Mouse (Mus musculus): ENCODE results near the gene Ppp1r13l. TPM values are rescaled to one million over a fixed set of nuclear protein-coding genes. Genes with fewer than 3 reads are reported as not detected.

Gene Ppp1r13l
- total and polyA plus RNA-seq, 2 experiments: 0.18 to 4.6 TPM

- Histone ChIP-seq H3K36me3 (ENCODE audit: control insufficient read depth, insufficient read depth, low read length) (no peaks in the 10 kb centered on the region), H3K27ac (replicated peaks; ENCODE audit: insufficient read depth, low read depth, low read length) (no peak overlapping the region), H3K4me1 (ENCODE audit: control insufficient read depth, insufficient read depth, low read length) (0 out of 2 replicates have a peak, but pooled peaks cover 1% of the 10 kb centered on the region), H3K27me3 (ENCODE audit: control insufficient read depth, insufficient read depth, low read length) (0 out of 2 replicates have a peak, but pooled peaks cover 9% of the 10 kb centered on the region), H3K9ac (ENCODE audit: low read depth, low read length) (no peak overlapping the region), H3K4me3 (ENCODE audit: insufficient read depth, low read depth, low read length) (peak overlapping the region; percentile 25; the same call in 1 of the 2 replicates), H3K79me2 (ENCODE audit: control insufficient read depth, insufficient read depth, low read length) (no peaks in the 10 kb centered on the region)
- DNase-seq (ENCODE audit: extremely low read depth, low read depth, low spot score): peak; percentile 57
- 13% methylated on average over 43 of the region's 43 CpGs for WGBS
- TF ChIP-seq POLR2A (IDR thresholded peaks at IDR 0.05; ENCODE audit: extremely low read depth, insufficient read depth, low read length) (no peak), CTCF (IDR thresholded peaks at IDR 0.05; ENCODE audit: low read depth, low read length) (no peak)
Observed at GRCm38 (mm10) chr7:19420821-19421636, 61.5 kb downstream of the Ppp1r13l start.

GRCm38 (mm10) chr7:19423083-19423482, 63.5 kb downstream of the Ppp1r13l start:
- peaks cover 3% of the 10 kb centered on the region; the same call in 1 of the 2 replicates for H3K36me3 ChIP-seq (ENCODE audit: control insufficient read depth, insufficient read depth, low read length)
- H3K4me3 ChIP-seq (ENCODE audit: insufficient read depth, low read depth, low read length): no peak overlapping the region
- TF ChIP-seq CTCF (IDR thresholded peaks at IDR 0.05; ENCODE audit: low read depth, low read length) (no peak), POLR2A (IDR thresholded peaks at IDR 0.05; ENCODE audit: extremely low read depth, insufficient read depth, low read length) (no peak)
- H3K4me1 ChIP-seq (ENCODE audit: control insufficient read depth, insufficient read depth, low read length): 0 out of 2 replicates have a peak, but pooled peaks cover 1% of the 10 kb centered on the region
- no peak overlapping the region for H3K27ac ChIP-seq (replicated peaks; ENCODE audit: insufficient read depth, low read depth, low read length)
- 90% methylated on average over 3 of the region's 3 CpGs for WGBS
- H3K27me3 ChIP-seq (ENCODE audit: control insufficient read depth, insufficient read depth, low read length): 0 out of 2 replicates have a peak, but pooled peaks cover 6% of the 10 kb centered on the region
- no peak for DNase-seq (ENCODE audit: extremely low read depth, low read depth, low spot score)
- no peaks in the 10 kb centered on the region for H3K79me2 ChIP-seq (ENCODE audit: control insufficient read depth, insufficient read depth, low read length)
- no peak overlapping the region for H3K9ac ChIP-seq (ENCODE audit: low read depth, low read length)

- 62% methylated on average over 4 of the region's 4 CpGs for WGBS
- H3K36me3 ChIP-seq (ENCODE audit: control insufficient read depth, insufficient read depth, low read length): peaks cover 3% of the 10 kb centered on the region; the same call in 1 of the 2 replicates
- no peak for DNase-seq (ENCODE audit: extremely low read depth, low read depth, low spot score)
- 0 out of 2 replicates have a peak, but pooled peaks cover 6% of the 10 kb centered on the region for H3K27me3 ChIP-seq (ENCODE audit: control insufficient read depth, insufficient read depth, low read length)
- TF ChIP-seq CTCF (IDR thresholded peaks at IDR 0.05; ENCODE audit: low read depth, low read length) (no peak), POLR2A (IDR thresholded peaks at IDR 0.05; ENCODE audit: extremely low read depth, insufficient read depth, low read length) (no peak)
- H3K4me3 ChIP-seq (ENCODE audit: insufficient read depth, low read depth, low read length): no peak overlapping the region
- no peaks in the 10 kb centered on the region for H3K79me2 ChIP-seq (ENCODE audit: control insufficient read depth, insufficient read depth, low read length)
- H3K4me1 ChIP-seq (ENCODE audit: control insufficient read depth, insufficient read depth, low read length): 0 out of 2 replicates have a peak, but pooled peaks cover 1% of the 10 kb centered on the region
- no peak overlapping the region for H3K9ac ChIP-seq (ENCODE audit: low read depth, low read length)
- H3K27ac ChIP-seq (replicated peaks; ENCODE audit: insufficient read depth, low read depth, low read length): no peak overlapping the region
Observed at GRCm38 (mm10) chr7:19424051-19424450, 64.5 kb downstream of the Ppp1r13l start.

GRCm38 (mm10) chr7:19426349-19426748, 66.8 kb downstream of the Ppp1r13l start:
- no peak for DNase-seq (ENCODE audit: extremely low read depth, low read depth, low spot score)
- no peak overlapping the region for H3K27ac ChIP-seq (replicated peaks; ENCODE audit: insufficient read depth, low read depth, low read length)
- TF ChIP-seq POLR2A (IDR thresholded peaks at IDR 0.05; ENCODE audit: extremely low read depth, insufficient read depth, low read length): no peak
- TF ChIP-seq CTCF (IDR thresholded peaks at IDR 0.05; ENCODE audit: low read depth, low read length): no peak
- 92% methylated on average over 6 of the region's 6 CpGs for WGBS
- no peaks in the 10 kb centered on the region for H3K79me2 ChIP-seq (ENCODE audit: control insufficient read depth, insufficient read depth, low read length)
- peaks cover 11% of the 10 kb centered on the region; the same call in 1 of the 2 replicates for H3K36me3 ChIP-seq (ENCODE audit: control insufficient read depth, insufficient read depth, low read length)
- 0 out of 2 replicates have a peak, but pooled peaks cover 1% of the 10 kb centered on the region for H3K4me1 ChIP-seq (ENCODE audit: control insufficient read depth, insufficient read depth, low read length)
- H3K9ac ChIP-seq (ENCODE audit: low read depth, low read length): no peak overlapping the region
- no peak overlapping the region for H3K4me3 ChIP-seq (ENCODE audit: insufficient read depth, low read depth, low read length)
- no peaks in the 10 kb centered on the region for H3K27me3 ChIP-seq (ENCODE audit: control insufficient read depth, insufficient read depth, low read length)

GRCm38 (mm10) chr7:19426888-19427287, 67.3 kb downstream of the Ppp1r13l start:
- 97% methylated on average over 6 of the region's 6 CpGs for WGBS
- no peak for DNase-seq (ENCODE audit: extremely low read depth, low read depth, low spot score)
- Histone ChIP-seq H3K27me3 (ENCODE audit: control insufficient read depth, insufficient read depth, low read length) (no peaks in the 10 kb centered on the region), H3K79me2 (ENCODE audit: control insufficient read depth, insufficient read depth, low read length) (no peaks in the 10 kb centered on the region), H3K4me1 (ENCODE audit: control insufficient read depth, insufficient read depth, low read length) (no peaks in the 10 kb centered on the region), H3K9ac (ENCODE audit: low read depth, low read length) (no peak overlapping the region), H3K27ac (replicated peaks; ENCODE audit: insufficient read depth, low read depth, low read length) (no peak overlapping the region), H3K4me3 (ENCODE audit: insufficient read depth, low read depth, low read length) (no peak overlapping the region), H3K36me3 (ENCODE audit: control insufficient read depth, insufficient read depth, low read length) (peaks cover 12% of the 10 kb centered on the region; the same call in 1 of the 2 replicates)
- TF ChIP-seq CTCF (IDR thresholded peaks at IDR 0.05; ENCODE audit: low read depth, low read length) (no peak), POLR2A (IDR thresholded peaks at IDR 0.05; ENCODE audit: extremely low read depth, insufficient read depth, low read length) (no peak)

Other genes with a start within 250 kb of the Ppp1r13l start
- 0.09 TPM in 1 of 2 replicates, not detected in the other for gene Gm4969, start 241.4 kb upstream of the Ppp1r13l start, total RNA-seq (2014; rRNA removed)
- 0.02 TPM in 1 of 2 replicates, not detected in the other for gene Gm4969, start 241.4 kb upstream of the Ppp1r13l start, polyA plus RNA-seq (2012; rRNA removed)
- 2.4 and 3.2 TPM in 2 replicates for gene Fbxo46, start 239.9 kb upstream of the Ppp1r13l start, total RNA-seq (2014; rRNA removed)
- 4.3 and 5.0 TPM in 2 replicates for gene Fbxo46, start 239.9 kb upstream of the Ppp1r13l start, polyA plus RNA-seq (2012; rRNA removed)
- gene Qpctl, start 210.5 kb upstream of the Ppp1r13l start, total RNA-seq (2014; rRNA removed): 4.3 and 6.3 TPM in 2 replicates
- 8.9 and 11.7 TPM in 2 replicates for gene Qpctl, start 210.5 kb upstream of the Ppp1r13l start, polyA plus RNA-seq (2012; rRNA removed)
- gene Snrpd2, start 210.0 kb upstream of the Ppp1r13l start, total RNA-seq (2014; rRNA removed): 28.4 and 29.4 TPM in 2 replicates
- gene Snrpd2, start 210.0 kb upstream of the Ppp1r13l start, polyA plus RNA-seq (2012; rRNA removed): 16.4 and 17.7 TPM in 2 replicates
- not detected in 2 replicates for gene Gipr, start 193.6 kb upstream of the Ppp1r13l start, total RNA-seq (2014; rRNA removed)
- not detected in 2 replicates for gene Gipr, start 193.6 kb upstream of the Ppp1r13l start, polyA plus RNA-seq (2012; rRNA removed)
- gene Eml2, start 183.3 kb upstream of the Ppp1r13l start, total RNA-seq (2014; rRNA removed): 9.8 and 11.1 TPM in 2 replicates
- gene Eml2, start 183.3 kb upstream of the Ppp1r13l start, polyA plus RNA-seq (2012; rRNA removed): 9.7 and 12.2 TPM in 2 replicates
- gene Gpr4, start 147.2 kb upstream of the Ppp1r13l start, total RNA-seq (2014; rRNA removed): 0.09 and 0.40 TPM in 2 replicates
- gene Gpr4, start 147.2 kb upstream of the Ppp1r13l start, polyA plus RNA-seq (2012; rRNA removed): 1.8 and 2.7 TPM in 2 replicates
- gene Opa3, start 131.4 kb upstream of the Ppp1r13l start, total RNA-seq (2014; rRNA removed): 12.9 and 16.0 TPM in 2 replicates
- 34.1 and 40.4 TPM in 2 replicates for gene Opa3, start 131.4 kb upstream of the Ppp1r13l start, polyA plus RNA-seq (2012; rRNA removed)
- 6.3 and 11.3 TPM in 2 replicates for gene Vasp, start 87.9 kb upstream of the Ppp1r13l start, total RNA-seq (2014; rRNA removed)
- 24.2 and 37.1 TPM in 2 replicates for gene Vasp, start 87.9 kb upstream of the Ppp1r13l start, polyA plus RNA-seq (2012; rRNA removed)
- 0.20 TPM in 1 of 2 replicates, not detected in the other for gene Ppm1n, start 79.7 kb upstream of the Ppp1r13l start, total RNA-seq (2014; rRNA removed)
- 0.13 TPM in 1 of 2 replicates, not detected in the other for gene Ppm1n, start 79.7 kb upstream of the Ppp1r13l start, polyA plus RNA-seq (2012; rRNA removed)
- 0.27 and 0.65 TPM in 2 replicates for gene Rtn2, start 77.1 kb upstream of the Ppp1r13l start, total RNA-seq (2014; rRNA removed)
- 0.62 and 1.1 TPM in 2 replicates for gene Rtn2, start 77.1 kb upstream of the Ppp1r13l start, polyA plus RNA-seq (2012; rRNA removed)
- gene Fosb, start 49.7 kb upstream of the Ppp1r13l start, total RNA-seq (2014; rRNA removed): 0.07 and 0.09 TPM in 2 replicates
- gene Fosb, start 49.7 kb upstream of the Ppp1r13l start, polyA plus RNA-seq (2012; rRNA removed): 0.06 and 0.11 TPM in 2 replicates
- gene Ercc1, start 15.0 kb upstream of the Ppp1r13l start, total RNA-seq (2014; rRNA removed): 6.5 and 6.6 TPM in 2 replicates
- 8.5 and 9.4 TPM in 2 replicates for gene Ercc1, start 15.0 kb upstream of the Ppp1r13l start, polyA plus RNA-seq (2012; rRNA removed)
- 1.3 and 1.7 TPM in 2 replicates for gene Cd3eap, start 266 bp upstream of the Ppp1r13l start, total RNA-seq (2014; rRNA removed)
- 6.5 and 7.0 TPM in 2 replicates for gene Cd3eap, start 266 bp upstream of the Ppp1r13l start, polyA plus RNA-seq (2012; rRNA removed)
- 8.7 and 9.4 TPM in 2 replicates for gene Ercc2, start 22.3 kb downstream of the Ppp1r13l start, total RNA-seq (2014; rRNA removed)
- gene Ercc2, start 22.3 kb downstream of the Ppp1r13l start, polyA plus RNA-seq (2012; rRNA removed): 18.7 and 26.8 TPM in 2 replicates
- 0.37 TPM in 1 of 2 replicates, not detected in the other for gene Klc3, start 44.4 kb downstream of the Ppp1r13l start, total RNA-seq (2014; rRNA removed)
- 0.17 and 0.24 TPM in 2 replicates for gene Klc3, start 44.4 kb downstream of the Ppp1r13l start, polyA plus RNA-seq (2012; rRNA removed)
- gene Ckm, start 45.0 kb downstream of the Ppp1r13l start, total RNA-seq (2014; rRNA removed): 0.07 and 11.0 TPM in 2 replicates
- gene Ckm, start 45.0 kb downstream of the Ppp1r13l start, polyA plus RNA-seq (2012; rRNA removed): 0.16 and 0.18 TPM in 2 replicates
- gene Mark4, start 99.1 kb downstream of the Ppp1r13l start, total RNA-seq (2014; rRNA removed): 1.8 and 2.8 TPM in 2 replicates
- 4.9 and 6.4 TPM in 2 replicates for gene Mark4, start 99.1 kb downstream of the Ppp1r13l start, polyA plus RNA-seq (2012; rRNA removed)
- gene Exoc3l2, start 103.6 kb downstream of the Ppp1r13l start, total RNA-seq (2014; rRNA removed): 2.1 and 2.2 TPM in 2 replicates
- gene Exoc3l2, start 103.6 kb downstream of the Ppp1r13l start, polyA plus RNA-seq (2012; rRNA removed): 5.1 and 5.8 TPM in 2 replicates
- gene Bloc1s3, start 148.6 kb downstream of the Ppp1r13l start, total RNA-seq (2014; rRNA removed): 2.8 and 3.9 TPM in 2 replicates
- 6.2 and 7.3 TPM in 2 replicates for gene Bloc1s3, start 148.6 kb downstream of the Ppp1r13l start, polyA plus RNA-seq (2012; rRNA removed)
- 19.9 and 25.5 TPM in 2 replicates for gene Trappc6a, start 148.6 kb downstream of the Ppp1r13l start, total RNA-seq (2014; rRNA removed)
- 58.0 and 58.2 TPM in 2 replicates for gene Trappc6a, start 148.6 kb downstream of the Ppp1r13l start, polyA plus RNA-seq (2012; rRNA removed)
- not detected in 2 replicates for gene Nkpd1, start 158.1 kb downstream of the Ppp1r13l start, total RNA-seq (2014; rRNA removed)
- not detected in 2 replicates for gene Nkpd1, start 158.1 kb downstream of the Ppp1r13l start, polyA plus RNA-seq (2012; rRNA removed)
- 25.0 and 25.6 TPM in 2 replicates for gene Ppp1r37, start 203.3 kb downstream of the Ppp1r13l start, total RNA-seq (2014; rRNA removed)
- 82.3 and 84.2 TPM in 2 replicates for gene Ppp1r37, start 203.3 kb downstream of the Ppp1r13l start, polyA plus RNA-seq (2012; rRNA removed)
- gene Zfp296, start 217.5 kb downstream of the Ppp1r13l start, total RNA-seq (2014; rRNA removed): 0.40 and 0.83 TPM in 2 replicates
- gene Zfp296, start 217.5 kb downstream of the Ppp1r13l start, polyA plus RNA-seq (2012; rRNA removed): 0.93 and 1.3 TPM in 2 replicates
- gene Gemin7, start 217.8 kb downstream of the Ppp1r13l start, total RNA-seq (2014; rRNA removed): 31.2 and 40.1 TPM in 2 replicates
- gene Gemin7, start 217.8 kb downstream of the Ppp1r13l start, polyA plus RNA-seq (2012; rRNA removed): 60.2 and 61.6 TPM in 2 replicates
- 4.9 and 5.3 TPM in 2 replicates for gene Clasrp, start 244.7 kb downstream of the Ppp1r13l start, total RNA-seq (2014; rRNA removed)
- gene Clasrp, start 244.7 kb downstream of the Ppp1r13l start, polyA plus RNA-seq (2012; rRNA removed): 18.0 and 24.8 TPM in 2 replicates